Mouse (Mus musculus) heart, postnatal 10 days (tissue): ENCODE results near the gene Galns. TPM values are rescaled to one million over a fixed set of nuclear protein-coding genes. Genes with fewer than 3 reads are reported as not detected.
A peak's percentile ranks its signal among the peaks of the same experiment; 100 is the strongest.
"Not testable (repeated sequence)": the region's sequence is repeated elsewhere in the genome, so short reads cannot be mapped to it uniquely, and the experiment has no call there.

ENCODE experiments used
- DNase-seq, 2 experiments: peaks; one replicate each; pipeline ENCODE4 v3.0.0; 2021
- intact Hi-C: fragments of 180-260 bp; cut with DNase I; formaldehyde crosslinking; loops from one replicate; pipeline ENCODE4 v1.15.1; 2025
- total RNA-seq, 2 experiments: library from RNA; stranded (reverse); gene quantifications; 2 replicates each; pipeline ENCODE4 v1.2.3; 2021

Gene Galns
- total RNA-seq, 2 experiments from 2014 or later = 6.6 to 7.1 TPM

GRCm38 (mm10) chr8:122635878-122636802 lies 24.9 kb upstream of the Galns start:
- DNase-seq = no peak

GRCm38 (mm10) chr8:122633205-122633604 lies 21.9 kb upstream of the Galns start:
- intact Hi-C loops = no loop called here
- no peak for DNase-seq

More at GRCm38 (mm10) chr8:122635878-122636802, 24.9 kb upstream of the Galns start:
- intact Hi-C loops = loop anchor here (5.0 kb wide), 1 partner anchor 41 kb away; no protein-coding TSS in a partner anchor

GRCm38 (mm10) chr8:122632134-122632533 lies 20.9 kb upstream of the Galns start:
- intact Hi-C loops = not testable (repeated sequence)

GRCm38 (mm10) chr8:122630696-122631095 lies 19.4 kb upstream of the Galns start:
- intact Hi-C loops = no loop called here
- no peak for DNase-seq

More at GRCm38 (mm10) chr8:122632134-122632533, 20.9 kb upstream of the Galns start:
- DNase-seq = not testable (repeated sequence)

- no peak for DNase-seq
- intact Hi-C loops = no loop called here
Measured at GRCm38 (mm10) chr8:122629388-122629787, 18.1 kb upstream of the Galns start.

- intact Hi-C loops = no loop called here
Measured at GRCm38 (mm10) chr8:122626896-122627295, 15.6 kb upstream of the Galns start.

GRCm38 (mm10) chr8:122625811-122626210 lies 14.5 kb upstream of the Galns start:
- DNase-seq = no peak
- intact Hi-C loops = no loop called here

More at GRCm38 (mm10) chr8:122626896-122627295, 15.6 kb upstream of the Galns start:
- DNase-seq = no peak

GRCm38 (mm10) chr8:122624653-122625052 lies 13.4 kb upstream of the Galns start:
- intact Hi-C loops = no loop called here

GRCm38 (mm10) chr8:122623844-122624642 lies 12.8 kb upstream of the Galns start:
- intact Hi-C loops = no loop called here
- peak in 1 of 2 experiments; percentile 50 for DNase-seq

More at GRCm38 (mm10) chr8:122624653-122625052, 13.4 kb upstream of the Galns start:
- no peak for DNase-seq

GRCm38 (mm10) chr8:122622727-122623126 lies 11.5 kb upstream of the Galns start, which contains the start of gene Pabpn1l:
Gene Pabpn1l, minus strand, starts transcription at chr8:122622739.
- intact Hi-C loops = no loop called here

GRCm38 (mm10) chr8:122620446-122620845 lies 9.2 kb upstream of the Galns start:
- DNase-seq = no peak
- intact Hi-C loops = no loop called here

More at GRCm38 (mm10) chr8:122622727-122623126, 11.5 kb upstream of the Galns start, which contains the start of gene Pabpn1l:
- DNase-seq = no peak

GRCm38 (mm10) chr8:122618660-122619378 lies 7.6 kb upstream of the Galns start:
- no peak for DNase-seq
- intact Hi-C loops = loop anchor here (1.0 to 10.0 kb wide), 4 partner anchors 60 to 576 kb away; no protein-coding TSS in a partner anchor

- intact Hi-C loops = loop anchor here (1.0 to 10.0 kb wide), 4 partner anchors 61 to 577 kb away; no protein-coding TSS in a partner anchor
- peak; percentile 85 to 94 for DNase-seq
Measured at GRCm38 (mm10) chr8:122617947-122618546, 6.8 kb upstream of the Galns start.

GRCm38 (mm10) chr8:122616181-122616905 lies 5.1 kb upstream of the Galns start:
- DNase-seq = peak in 1 of 2 experiments; percentile 48
- intact Hi-C loops = loop anchor here (5.0 to 10.0 kb wide), 2 partner anchors 196 to 578 kb away; no protein-coding TSS in a partner anchor

GRCm38 (mm10) chr8:122610612-122611277 lies 518 bp downstream of the Galns start:
- intact Hi-C loops = loop anchor here (2.0 to 10.0 kb wide), 3 partner anchors 44 to 584 kb away; no protein-coding TSS in a partner anchor
- DNase-seq = no peak

GRCm38 (mm10) chr8:122610209-122610608 lies 1.1 kb downstream of the Galns start:
- intact Hi-C loops = loop anchor here (2.0 to 10.0 kb wide), 3 partner anchors 43 to 585 kb away; no protein-coding TSS in a partner anchor

GRCm38 (mm10) chr8:122606810-122607209 lies 4.5 kb downstream of the Galns start:
- no peak for DNase-seq

More at GRCm38 (mm10) chr8:122610209-122610608, 1.1 kb downstream of the Galns start:
- no peak for DNase-seq

GRCm38 (mm10) chr8:122605367-122605766 lies 5.9 kb downstream of the Galns start:
- no peak for DNase-seq
- intact Hi-C loops = no loop called here

More at GRCm38 (mm10) chr8:122606810-122607209, 4.5 kb downstream of the Galns start:
- intact Hi-C loops = no loop called here
